Comparison of ENCODE assay signal across 16 mouse cellular contexts in the genomic region with DNA sequence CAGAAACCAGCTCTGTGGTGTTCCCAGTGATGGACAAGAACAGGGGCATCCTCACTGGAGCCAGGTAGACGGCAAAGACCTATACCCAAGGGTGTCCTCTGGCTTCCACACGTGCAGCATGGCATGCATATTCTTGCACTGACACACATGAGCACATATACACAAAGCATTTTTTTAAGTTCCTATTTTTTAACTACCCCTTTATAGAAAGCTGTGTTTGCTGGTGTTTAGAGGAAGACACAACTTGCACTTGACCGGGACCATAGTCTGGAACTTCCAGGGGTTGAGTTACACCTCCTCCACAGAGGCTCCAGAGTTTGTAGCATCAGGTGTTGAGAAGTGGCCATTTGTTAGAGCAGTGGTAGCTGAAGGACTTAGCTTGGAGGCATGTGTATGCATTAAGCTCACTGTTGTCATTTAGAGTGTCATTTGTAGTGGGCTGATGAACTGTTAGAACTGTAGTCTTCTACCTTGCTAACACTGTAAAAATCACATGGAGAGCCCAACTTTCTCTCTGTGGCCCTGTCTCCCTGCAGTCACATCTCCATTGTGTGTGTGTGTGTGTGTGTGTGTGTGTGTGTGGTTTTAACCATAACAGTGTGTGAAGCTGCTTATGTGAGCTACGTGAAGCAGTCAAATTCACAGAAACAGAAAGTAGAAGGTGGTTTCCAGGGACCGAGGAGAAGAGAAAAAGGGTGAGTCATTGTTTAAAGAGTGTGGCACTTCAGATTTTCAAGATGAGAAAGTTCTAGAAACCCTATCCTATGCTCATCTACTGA. TPM values are rescaled to one million over a fixed set of nuclear protein-coding genes. Genes with fewer than 3 reads are reported as not detected.
DNase-seq lines count a peak whose midpoint lies in the region; ATAC-seq lines count a peak whose summit lies in the region.
"Had no signal": no experiment of that assay in that cellular context is flagged by ENCODE, and none has a peak within 500 bp of the region (broad histone marks: within the 10 kb centered on the region; RNA-seq: fewer than 3 reads in every experiment).

No protein-coding gene starts in this region.

- peaks cover 9% of the 10 kb centered on the region for H3K27me3 ChIP-seq in heart, embryonic 11.5 days (ENCODE audit: control insufficient read depth, insufficient read depth, low read length)
- H3K27me3 ChIP-seq in megakaryocyte, embryonic 14.5 days (replicated peaks): no peaks in the 10 kb centered on the region
- H3K27me3 ChIP-seq in neural tube, embryonic 15.5 days (replicated peaks): no peaks in the 10 kb centered on the region

- intact Hi-C loops in gastrocnemius, postnatal 36 days (cut with DNase I): no loop called here

- DNase-seq in heart, adult 11 months: peak; percentile 73
- peak; percentile 83 for DNase-seq in 416B (ENCODE audit: low read depth)
- peak; percentile 51 for DNase-seq in T-cell, adult 2 months (ENCODE audit: low spot score)
- no peak for DNase-seq in gastrocnemius, postnatal 36 days
- no peak for DNase-seq in urinary bladder, postnatal 4 days (ENCODE audit: low spot score in 2 of 2)
- DNase-seq: adrenal gland, postnatal 14 days; cerebellum, postnatal 10 days; gastrocnemius, postnatal 10 days; left cerebral cortex, postnatal 4 days; lung, postnatal 4 days had no signal

- H3K4me2 ChIP-seq in heart, embryonic 11.5 days: no peak overlapping the region
- no peak overlapping the region for H3K4me2 ChIP-seq in neural tube, embryonic 15.5 days

- no peak overlapping the region for H3K4me3 ChIP-seq in heart, embryonic 11.5 days (ENCODE audit: low read depth, low read length)
- H3K4me3 ChIP-seq in megakaryocyte, embryonic 14.5 days (replicated peaks): peak overlapping the region; percentile 73
- no peak overlapping the region for H3K4me3 ChIP-seq in neural tube, embryonic 15.5 days (replicated peaks)
- H3K4me3 ChIP-seq: erythroblast, embryonic 14.5 days; hindbrain, embryonic 10.5 days had no signal

- no peaks in the 10 kb centered on the region for H3K36me3 ChIP-seq in heart, embryonic 11.5 days (ENCODE audit: control insufficient read depth, insufficient read depth, low read length)
- peaks cover 3% of the 10 kb centered on the region for H3K36me3 ChIP-seq in megakaryocyte, embryonic 14.5 days (replicated peaks; ENCODE audit: low read length)
- H3K36me3 ChIP-seq in neural tube, embryonic 15.5 days: no peaks in the 10 kb centered on the region
- H3K36me3 ChIP-seq: hindbrain, embryonic 10.5 days had no signal

- H3K4me1 ChIP-seq in heart, embryonic 11.5 days (ENCODE audit: control insufficient read depth, insufficient read depth, low read length): peaks cover 10% of the 10 kb centered on the region
- H3K4me1 ChIP-seq in megakaryocyte, embryonic 14.5 days: peaks cover 87% of the 10 kb centered on the region
- no peaks in the 10 kb centered on the region for H3K4me1 ChIP-seq in neural tube, embryonic 15.5 days

- H3K9ac ChIP-seq in heart, embryonic 11.5 days (ENCODE audit: low read depth, low read length): no peak overlapping the region
- H3K9ac ChIP-seq in neural tube, embryonic 15.5 days (replicated peaks): no peak overlapping the region
- H3K9ac ChIP-seq: liver, embryonic 14.5 days had no signal

- H3K27ac ChIP-seq in heart, embryonic 11.5 days (ENCODE audit: low read depth, low read length): no peak overlapping the region
- no peak overlapping the region for H3K27ac ChIP-seq in neural tube, embryonic 15.5 days (replicated peaks)
- H3K27ac ChIP-seq: hindbrain, embryonic 10.5 days; liver, embryonic 14.5 days had no signal

- WGBS in heart, embryonic 11.5 days (ENCODE audit: insufficient replicate concordance): 79% methylated on average over 5 of the region's 5 CpGs
- WGBS in neural tube, embryonic 15.5 days: 81% methylated on average over 5 of the region's 5 CpGs

- H3K9me3 ChIP-seq in heart, embryonic 11.5 days (replicated peaks; ENCODE audit: control insufficient read depth, low read length): no peaks in the 10 kb centered on the region
- H3K9me3 ChIP-seq in megakaryocyte, embryonic 14.5 days: peaks cover 3% of the 10 kb centered on the region; the same call in 1 of the 2 replicates
- no peaks in the 10 kb centered on the region for H3K9me3 ChIP-seq in neural tube, embryonic 15.5 days (replicated peaks)
- H3K9me3 ChIP-seq: hindbrain, embryonic 10.5 days had no signal

- no peak for ATAC-seq in heart, embryonic 11.5 days (replicated peaks; ENCODE audit: insufficient number of reproducible peaks, low FRiP score, low TSS enrichment)
- no peak for ATAC-seq in neural tube, embryonic 15.5 days (ENCODE audit: low FRiP score)

RNA-seq across cellular contexts. Expression of gene Cxcr4, which starts 43.7 kb away (rescaled TPM):
- polyA plus RNA-seq in heart, embryonic 11.5 days (2014; fragmentation: Nextera tagmentation; extraction: Ambion mirVana): 1.1 and 1.9 TPM in 2 replicates
- polyA plus RNA-seq in megakaryocyte, embryonic 14.5 days (2012; ENCODE audit: insufficient read depth, low replicate concordance): 1.4 TPM in 1 of 2 replicates, not detected in the other
- 1 to 10 TPM; 3.2 to 3.5 TPM for total RNA-seq in gastrocnemius, postnatal 36 days (2021)
- polyA plus RNA-seq in neural tube, embryonic 15.5 days (2015; fragmentation: Nextera tagmentation; extraction: Ambion mirVana): 4.2 and 5.5 TPM in 2 replicates
- polyA plus RNA-seq: erythroblast, embryonic 14.5 days had no signal

Comparison
In these comparisons a context has a peak if more than half of its experiments do, and no peak if none do; other contexts are left out.
1. DNase-seq: peak in heart, adult 11 months (single experiment), 416B (single experiment) and T-cell, adult 2 months (single experiment); none in gastrocnemius, postnatal 36 days (0 of 2) and urinary bladder, postnatal 4 days (0 of 2).